Mouse (Mus musculus) stomach, adult 2 months (tissue): ENCODE measurements around the gene Nlgn1. TPM values are rescaled to one million over a fixed set of nuclear protein-coding genes. Genes with fewer than 3 reads are reported as not detected.

Experiments used
- polyA plus RNA-seq: library from polyadenylated mRNA; depleted of rRNA; stranded (reverse); fragments of >200 nt; gene quantifications from 2 replicates; pipeline ENCODE4 v1.2.3, GENCODE M21; 2012; rRNA removed

The Nlgn1 gene
- 0.02 and 0.06 TPM in 2 replicates for polyA plus RNA-seq

DNA sequence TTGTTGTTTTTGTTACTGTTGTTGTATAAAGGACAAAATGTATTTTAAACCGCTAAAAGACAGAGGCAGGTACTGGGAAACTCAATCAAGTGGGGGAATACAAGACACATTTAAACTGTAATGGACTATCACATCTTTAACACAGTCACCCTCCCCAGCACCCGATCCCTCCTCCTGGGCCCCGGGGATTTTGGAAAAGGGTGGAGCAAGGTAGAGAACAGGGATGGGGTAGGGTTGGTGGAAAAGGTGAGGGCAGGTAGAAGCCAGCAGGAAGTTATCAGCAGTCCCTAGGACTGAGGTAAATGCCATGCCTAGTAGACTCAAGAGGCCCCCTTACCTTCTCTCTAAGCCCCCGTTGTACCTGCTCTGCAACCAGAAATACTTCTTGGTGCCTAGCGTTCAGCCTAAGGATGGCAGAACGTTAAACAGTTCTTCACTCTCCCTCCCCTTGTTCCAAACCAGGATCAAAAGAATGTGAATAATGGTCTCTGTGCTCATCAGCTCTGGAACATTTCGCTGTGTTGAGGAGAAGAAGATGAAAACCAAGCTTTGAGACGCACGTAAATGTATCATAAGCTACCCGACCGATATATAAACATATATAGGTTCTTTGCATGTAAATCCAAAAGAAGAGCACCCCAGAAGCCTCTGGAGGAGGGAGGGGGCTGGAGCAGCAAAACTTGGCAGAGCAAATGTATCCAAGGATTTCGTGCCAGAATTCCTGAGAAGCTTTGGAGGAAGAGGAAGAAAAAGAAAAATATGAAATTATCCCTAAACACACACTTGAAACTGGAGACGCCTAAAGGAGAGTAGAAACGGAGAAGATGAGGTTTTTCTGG is at the start of gene Nlgn1:
Gene Nlgn1 (minus strand): TSS at position 61 of the 839 bp plus-strand sequence.

